Mouse (Mus musculus): Measurements from ENCODE around the gene Eif3a. TPM values are rescaled to one million over a fixed set of nuclear protein-coding genes. Genes with fewer than 3 reads are reported as not detected.

Gene Eif3a
- polyA plus RNA-seq (2017; shearing (Covaris generic)) = 100 to 1,000 TPM in 1 of 2 experiments, 10 to 100 TPM in 1; 95.6 to 113 TPM

GRCm38 (mm10) chr19:60790551-60791161 lies at the start of gene Eif3a:
Gene Eif3a, minus strand, starts transcription at chr19:60790658.

GRCm38 (mm10) chr19:60811098-60812035 lies 20.9 kb upstream of the Eif3a start, which contains the start of gene Fam45a:
Gene Fam45a, plus strand, starts transcription at chr19:60811585.

GRCm38 (mm10) chr19:60755438-60756191 lies 34.8 kb downstream of the Eif3a start, which contains the start of gene Nanos1:
Gene Nanos1, plus strand, starts transcription at chr19:60755987.

Other genes with a start within 250 kb of the Eif3a start
- 10 to 100 TPM; 21.8 to 29.5 TPM for gene Cacul1, start 209.6 kb downstream of the Eif3a start, polyA plus RNA-seq (2017; shearing (Covaris generic))
- 1 to 10 TPM in 1 of 2 experiments, under 1 TPM in 1; 0.99 to 5.0 TPM for gene Nanos1, start 34.7 kb downstream of the Eif3a start, polyA plus RNA-seq (2017; shearing (Covaris generic))
- gene Fam45a, start 20.9 kb upstream of the Eif3a start, polyA plus RNA-seq (2017; shearing (Covaris generic)) = 10 to 100 TPM; 36.9 to 40.0 TPM
- 1 to 10 TPM; 1.6 to 2.6 TPM for gene Sfxn4, start 70.8 kb upstream of the Eif3a start, polyA plus RNA-seq (2017; shearing (Covaris generic))
- 100 to 1,000 TPM in 1 of 2 experiments, 10 to 100 TPM in 1; 90.8 to 105 TPM for gene Prdx3, start 83.9 kb upstream of the Eif3a start, polyA plus RNA-seq (2017; shearing (Covaris generic))
- gene Grk5, start 99.1 kb upstream of the Eif3a start, polyA plus RNA-seq (2017; shearing (Covaris generic)) = 1 to 10 TPM; 1.5 to 3.0 TPM

Measured in activated CD4-positive, CD25-positive, alpha-beta regulatory T cell (primary cell).